Mouse (Mus musculus) thymus, adult 2 months (tissue): ENCODE measurements at regions not wholly inside any gene's neighbourhood (a gene's known extent, or its start where the extent isn't known, plus 50 kb on each side); places are given as distances from the start of the nearest gene placed in this dataset.

Experiments
- CTCF ChIP-seq: fragments of 200-500 bp; IDR thresholded peaks from 2 replicates; pipeline ENCODE4 v1.5.1; 2012; ENCODE audit warnings: mild to moderate bottlenecking, control low read depth, low read length, moderate library complexity, borderline replicate concordance; ENCODE audit not compliant: control insufficient read depth, poor library complexity, insufficient read depth; ENCODE audit errors: extremely low read depth
- POLR2A ChIP-seq: fragments of 200-500 bp; IDR thresholded peaks from 2 replicates; pipeline ENCODE4 v1.6.1; 2012; ENCODE audit warnings: mild to moderate bottlenecking, low read length, control low read depth, moderate library complexity; ENCODE audit not compliant: control insufficient read depth, poor library complexity, insufficient read depth; ENCODE audit errors: extremely low read depth

DNA sequence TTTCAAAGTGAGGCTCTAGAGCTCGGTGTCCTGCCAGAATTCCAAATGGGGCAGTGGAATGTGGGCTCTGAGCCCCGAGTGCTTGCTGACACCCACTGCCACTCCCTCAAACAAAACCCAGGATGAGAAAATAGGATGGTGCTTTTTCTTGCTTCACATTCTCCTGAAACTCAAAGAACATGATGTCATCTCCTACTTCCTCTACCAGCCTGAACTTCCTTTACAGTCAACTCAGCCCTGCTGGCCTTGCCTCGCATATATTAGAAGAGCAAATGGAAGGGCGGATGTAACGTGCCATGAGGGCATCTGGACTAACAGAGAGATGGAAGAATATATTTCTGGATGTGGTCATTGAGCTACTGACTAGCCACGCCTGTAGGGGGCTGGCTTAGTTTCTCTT, 309.6 kb downstream of the Rbm26 start:
- TF ChIP-seq CTCF (no peak), POLR2A (no peak)
